Comparison of ENCODE assay signal across 10 mouse cellular contexts in the genomic region with DNA sequence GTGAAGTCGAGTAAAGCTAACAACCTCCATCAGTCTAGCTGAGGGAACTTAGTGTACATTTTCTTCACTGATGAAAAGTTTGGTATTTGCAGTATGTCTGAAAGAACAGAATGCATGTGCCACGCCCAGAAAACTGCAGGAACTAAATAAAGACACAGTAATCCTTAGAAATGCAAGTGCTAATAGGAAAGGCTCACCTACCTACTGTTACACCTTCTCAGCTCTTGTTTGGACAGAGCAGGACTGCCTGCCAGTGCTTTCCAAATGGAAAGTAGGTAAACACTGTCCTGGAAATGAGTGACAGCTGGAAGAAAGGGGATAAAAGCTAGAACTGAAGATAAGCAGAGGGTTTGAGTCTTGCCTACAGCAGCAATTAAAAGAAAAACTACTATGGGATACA. TPM values are rescaled to one million over a fixed set of nuclear protein-coding genes. Genes with fewer than 3 reads are reported as not detected.
DNase-seq lines count a peak whose midpoint lies in the region; ATAC-seq and TF ChIP-seq lines count a peak whose summit lies in the region.
"Had no signal": no experiment of that assay in that cellular context is flagged by ENCODE, and none has a peak within 500 bp of the region (broad histone marks: within the 10 kb centered on the region; RNA-seq: fewer than 3 reads in every experiment).

No protein-coding gene starts in this region.

- H3K4me2 ChIP-seq in kidney, embryonic 15.5 days: peak overlapping the region; percentile 60
- peak overlapping the region; percentile 56 for H3K4me2 ChIP-seq in hindbrain, postnatal 0 days (ENCODE audit: low read depth, low read length)
- H3K4me2 ChIP-seq in midbrain, embryonic 14.5 days (ENCODE audit: low read length): peak overlapping the region; percentile 62

- H3K36me3 ChIP-seq in kidney, embryonic 15.5 days: no peaks in the 10 kb centered on the region
- H3K36me3 ChIP-seq in embryonic facial prominence, embryonic 10.5 days (replicated peaks): no peaks in the 10 kb centered on the region
- H3K36me3 ChIP-seq in hindbrain, postnatal 0 days (ENCODE audit: insufficient read depth, low read length): no peaks in the 10 kb centered on the region
- H3K36me3 ChIP-seq in midbrain, embryonic 14.5 days (ENCODE audit: control insufficient read depth, insufficient read depth, low read length): 0 out of 2 replicates have a peak, but pooled peaks cover 3% of the 10 kb centered on the region
- H3K36me3 ChIP-seq: heart, embryonic 15.5 days had no signal

- H3K27ac ChIP-seq in kidney, embryonic 15.5 days: no peak overlapping the region
- no peak overlapping the region for H3K27ac ChIP-seq in embryonic facial prominence, embryonic 10.5 days (replicated peaks)
- H3K27ac ChIP-seq in hindbrain, postnatal 0 days: no peak overlapping the region
- no peak overlapping the region for H3K27ac ChIP-seq in midbrain, embryonic 14.5 days (replicated peaks; ENCODE audit: low read depth, low read length)
- H3K27ac ChIP-seq: heart, embryonic 15.5 days had no signal

- peak overlapping the region; percentile 20 for H3K4me3 ChIP-seq in kidney, embryonic 15.5 days (replicated peaks)
- H3K4me3 ChIP-seq in embryonic facial prominence, embryonic 10.5 days: peak overlapping the region; percentile 84; the same call in 1 of the 2 replicates
- peak overlapping the region; percentile 95; the same call in 1 of the 2 replicates for H3K4me3 ChIP-seq in hindbrain, postnatal 0 days (ENCODE audit: low read length)
- H3K4me3 ChIP-seq in midbrain, embryonic 14.5 days (replicated peaks; ENCODE audit: low read depth, low read length): peak overlapping the region; percentile 67; the same call in 1 of the 2 replicates
- H3K4me3 ChIP-seq: heart, embryonic 15.5 days had no signal

- no peak for ATAC-seq in kidney, embryonic 15.5 days (replicated peaks; ENCODE audit: low FRiP score)
- ATAC-seq in hindbrain, postnatal 0 days: no peak
- ATAC-seq in midbrain, embryonic 14.5 days (ENCODE audit: low FRiP score, low TSS enrichment): no peak

- no peak for TF ChIP-seq CTCF in hindbrain, postnatal 0 days (IDR thresholded peaks at IDR 0.05; ENCODE audit: low read depth)

- H3K4me1 ChIP-seq in kidney, embryonic 15.5 days: peaks cover 28% of the 10 kb centered on the region
- H3K4me1 ChIP-seq in embryonic facial prominence, embryonic 10.5 days: peaks cover 17% of the 10 kb centered on the region
- H3K4me1 ChIP-seq in hindbrain, postnatal 0 days (ENCODE audit: insufficient read depth, low read length): peaks cover 16% of the 10 kb centered on the region
- H3K4me1 ChIP-seq in midbrain, embryonic 14.5 days (ENCODE audit: control insufficient read depth, insufficient read depth, low read length): peaks cover 16% of the 10 kb centered on the region

- WGBS in kidney, embryonic 15.5 days: 79% methylated on average over 2 of the region's 2 CpGs
- 82% methylated on average over 2 of the region's 2 CpGs for WGBS in embryonic facial prominence, embryonic 10.5 days
- WGBS in hindbrain, postnatal 0 days: 87% methylated on average over 2 of the region's 2 CpGs
- 92% methylated on average over 2 of the region's 2 CpGs for WGBS in midbrain, embryonic 14.5 days

- no peaks in the 10 kb centered on the region for H3K9me3 ChIP-seq in kidney, embryonic 15.5 days (replicated peaks)
- no peaks in the 10 kb centered on the region for H3K9me3 ChIP-seq in embryonic facial prominence, embryonic 10.5 days
- H3K9me3 ChIP-seq in hindbrain, postnatal 0 days (ENCODE audit: low read length): no peaks in the 10 kb centered on the region
- H3K9me3 ChIP-seq in midbrain, embryonic 14.5 days (ENCODE audit: control insufficient read depth, low read length): no peaks in the 10 kb centered on the region
- H3K9me3 ChIP-seq: heart, embryonic 15.5 days had no signal

- no peak for DNase-seq in kidney, adult 8-10 months
- DNase-seq in embryonic facial prominence, embryonic 10.5 days (ENCODE audit: low spot score): no peak
- DNase-seq in hindbrain, postnatal 0 days (ENCODE audit: low spot score): no peak
- no peak for DNase-seq in midbrain, embryonic 14.5 days
- DNase-seq in testis, postnatal 10 days (ENCODE audit: low spot score): no peak
- no peak for DNase-seq in left cerebral cortex, adult 8-10 months (ENCODE audit: low spot score in 2 of 2)
- DNase-seq in gastrocnemius, postnatal 4 days (ENCODE audit: low spot score in 2 of 2): no peak
- DNase-seq: right cerebral cortex, postnatal 4 days had no signal

- H3K9ac ChIP-seq in kidney, embryonic 15.5 days: no peak overlapping the region
- no peak overlapping the region for H3K9ac ChIP-seq in hindbrain, postnatal 0 days (replicated peaks; ENCODE audit: low read length)
- H3K9ac ChIP-seq in midbrain, embryonic 14.5 days (replicated peaks; ENCODE audit: low read length): peak overlapping the region; percentile 94; the same call in 1 of the 2 replicates
- H3K9ac ChIP-seq: heart, embryonic 15.5 days had no signal

- no peaks in the 10 kb centered on the region for H3K27me3 ChIP-seq in kidney, embryonic 15.5 days
- H3K27me3 ChIP-seq in embryonic facial prominence, embryonic 10.5 days (replicated peaks; ENCODE audit: low read depth, poor library complexity, severe bottlenecking): no peaks in the 10 kb centered on the region
- H3K27me3 ChIP-seq in hindbrain, postnatal 0 days (ENCODE audit: insufficient read depth, low read length): no peaks in the 10 kb centered on the region
- no peaks in the 10 kb centered on the region for H3K27me3 ChIP-seq in midbrain, embryonic 14.5 days (ENCODE audit: control insufficient read depth, insufficient read depth, low read length)
- H3K27me3 ChIP-seq: heart, embryonic 15.5 days had no signal

RNA-seq across cellular contexts. Expression of a gene that starts 1.9 kb away (rescaled TPM):
- polyA plus RNA-seq in kidney, embryonic 15.5 days (2015; fragmentation: Nextera tagmentation; extraction: Ambion mirVana): 103 and 112 TPM in 2 replicates
- 102 and 104 TPM in 2 replicates for polyA plus RNA-seq in embryonic facial prominence, embryonic 10.5 days (2016; fragmentation: Nextera tagmentation; extraction: Ambion mirVana)
- 62.1 and 69.5 TPM in 2 replicates for total RNA-seq in hindbrain, postnatal 0 days (2014; rRNA removed)
- 191 and 199 TPM in 2 replicates for polyA plus RNA-seq in hindbrain, postnatal 0 days (2015; fragmentation: Nextera tagmentation; extraction: Ambion mirVana)
- 205 and 228 TPM in 2 replicates for polyA plus RNA-seq in midbrain, embryonic 14.5 days (2014; fragmentation: Nextera tagmentation; extraction: Ambion mirVana)
- total RNA-seq in left cerebral cortex, adult 8-10 months (2022): 10 to 100 TPM; 58.7 to 66.9 (median 63.6) TPM
- 10 to 100 TPM; 22.2 to 25.0 TPM for total RNA-seq in gastrocnemius, postnatal 4 days (2021)

Comparison
In these comparisons a context has a peak if more than half of its experiments do, and no peak if none do; other contexts are left out.
1. H3K4me3 ChIP-seq: peak in every context shown above with its lines; median percentile 95 in hindbrain, postnatal 0 days; 84 in embryonic facial prominence, embryonic 10.5 days; 67 in midbrain, embryonic 14.5 days; 20 in kidney, embryonic 15.5 days.